Mouse (Mus musculus) left cerebral cortex, adult 8-10 months (tissue): Measurements from ENCODE around the gene Stard5. TPM values are rescaled to one million over a fixed set of nuclear protein-coding genes. Genes with fewer than 3 reads are reported as not detected.

Source experiments
- DNase-seq, 2 experiments: peaks; one replicate each; pipeline ENCODE4 v3.0.0; 2022; ENCODE audit warnings: low spot score in 2 of 2
- total RNA-seq, 4 experiments: library from RNA; stranded (reverse); gene quantifications; 2 replicates each; pipeline ENCODE4 v1.2.4; 2022

Gene Stard5
- total RNA-seq, 4 experiments from 2014 or later = 9.2 to 12.9 (median 10.7) TPM

DNA sequence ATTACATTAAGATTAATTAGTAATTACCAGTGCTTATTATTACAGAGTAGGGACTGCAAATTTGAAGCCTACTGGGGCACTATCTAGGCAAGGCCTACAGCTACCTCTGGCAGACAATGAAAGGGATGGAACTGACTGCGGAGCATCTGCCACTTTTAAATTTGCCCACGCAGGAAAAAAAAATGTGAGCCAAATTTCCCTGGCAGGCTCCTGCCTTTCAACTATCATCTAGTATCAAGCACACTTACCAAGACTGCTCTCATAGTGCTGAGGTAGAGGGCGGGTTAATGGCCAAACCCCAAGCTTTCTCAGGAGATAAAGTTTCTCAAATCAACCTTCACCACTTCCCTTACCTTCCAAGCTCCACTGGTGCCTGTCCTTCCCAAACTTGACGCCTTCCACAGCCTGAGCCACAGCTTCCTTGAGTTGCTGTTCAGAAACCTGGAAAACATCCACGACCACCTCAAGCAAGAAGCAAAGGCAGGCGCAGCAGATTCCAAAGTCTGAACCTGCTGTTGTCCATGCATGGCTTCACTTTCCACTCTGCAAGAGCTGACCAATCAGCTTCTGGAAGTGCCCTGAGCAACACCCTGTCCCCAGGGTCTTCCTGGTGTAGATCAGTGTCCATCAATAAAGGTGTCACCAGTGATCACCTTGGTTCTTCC is 31.1 kb downstream of the Stard5 start:
- DNase-seq = no peak

DNA sequence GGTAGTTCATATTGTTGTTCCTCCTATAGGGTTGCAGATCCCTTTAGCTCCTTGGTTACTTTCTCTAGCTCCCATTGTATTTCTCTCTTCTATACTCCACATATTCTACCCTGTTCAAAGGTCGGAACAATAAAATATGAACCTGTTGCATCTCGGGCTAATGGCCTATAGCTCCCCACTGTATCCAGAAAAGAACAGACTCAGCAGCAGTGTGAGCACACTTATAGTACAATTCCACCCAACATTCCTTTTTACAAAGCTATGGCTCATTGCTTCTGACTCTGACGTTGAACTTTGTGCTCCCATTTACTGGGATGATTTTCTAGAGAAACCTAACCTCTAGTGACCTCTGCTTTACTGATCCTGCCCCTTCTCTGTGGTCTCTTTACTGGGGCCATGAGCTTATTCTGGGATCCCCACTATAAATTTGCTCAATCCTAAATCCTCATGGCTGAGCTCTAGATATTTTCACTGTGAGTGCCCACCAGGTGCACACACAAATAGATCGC is 34.4 kb downstream of the Stard5 start:
- no peak for DNase-seq

DNA sequence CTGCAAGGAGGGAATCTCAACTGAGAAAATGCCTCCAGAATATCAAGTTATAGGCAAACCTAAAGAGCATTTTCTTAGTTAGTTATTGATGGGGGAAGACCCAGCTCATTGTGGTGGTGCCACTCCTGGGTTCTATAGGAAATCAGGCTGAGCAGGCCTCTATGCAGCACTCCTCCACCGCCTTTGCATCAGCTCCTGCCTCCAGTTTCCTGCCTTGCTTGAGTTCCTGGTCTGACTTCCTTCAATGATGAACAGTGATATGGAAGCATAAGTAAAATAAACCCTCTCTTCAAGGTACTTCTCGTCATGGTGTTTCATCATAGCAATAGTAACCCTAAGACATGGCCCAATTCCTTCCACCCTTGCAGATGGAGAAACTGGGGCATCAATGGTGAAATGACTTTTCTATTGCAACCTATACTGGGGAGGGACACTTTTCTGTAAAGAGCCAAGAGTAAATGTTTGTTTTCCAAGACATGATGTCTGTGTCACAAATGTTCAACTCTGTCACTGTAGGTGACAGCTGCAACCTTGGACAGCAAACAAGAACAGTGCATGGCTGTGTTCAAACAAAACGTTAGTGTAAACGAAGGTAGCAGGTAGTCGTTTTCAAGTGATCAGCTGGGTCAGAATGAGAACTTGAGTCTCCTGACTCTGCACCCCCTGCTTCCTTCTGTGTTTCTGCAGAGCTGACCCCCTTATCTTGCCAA is 36.3 kb downstream of the Stard5 start:
- DNase-seq = no peak

DNA sequence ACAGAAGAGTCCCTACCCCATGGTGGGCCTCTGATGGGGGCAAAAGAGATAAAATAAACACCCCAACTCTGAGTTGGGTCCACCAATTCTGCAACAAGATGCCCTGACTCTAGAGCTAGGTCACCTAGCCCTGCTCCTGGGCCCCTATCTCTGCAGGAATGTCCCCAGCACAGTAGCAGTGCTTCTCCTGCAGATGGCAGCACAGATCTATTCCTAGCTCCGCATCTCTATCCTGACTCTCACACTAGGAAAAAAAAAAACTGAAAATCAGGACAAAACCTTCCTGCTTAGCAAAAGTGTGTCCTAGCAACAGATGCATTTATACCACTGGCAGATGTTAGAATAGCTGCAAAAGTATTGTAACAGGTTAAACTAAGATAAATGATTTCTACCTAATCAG is 37.0 kb downstream of the Stard5 start:
- no peak for DNase-seq

DNA sequence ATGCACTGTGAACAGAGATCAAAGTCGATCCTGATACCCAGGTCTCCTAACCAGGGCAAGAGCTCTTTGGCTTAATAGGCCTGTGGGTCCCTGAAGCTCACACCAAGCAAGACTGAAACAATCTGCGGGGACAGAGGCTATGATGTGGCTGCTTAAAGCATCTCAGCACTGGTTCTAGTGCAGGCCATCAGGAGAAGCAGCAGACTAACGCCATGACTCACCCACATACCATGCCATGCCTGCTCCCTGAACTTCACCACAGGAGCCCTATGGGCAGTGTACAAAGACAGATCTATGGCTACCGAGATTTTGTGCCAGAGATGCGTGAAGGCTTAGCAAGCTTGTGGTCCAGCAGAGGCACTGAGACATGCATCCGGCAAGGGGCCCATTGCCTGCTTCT is 39.8 kb downstream of the Stard5 start:
- no peak for DNase-seq

DNA sequence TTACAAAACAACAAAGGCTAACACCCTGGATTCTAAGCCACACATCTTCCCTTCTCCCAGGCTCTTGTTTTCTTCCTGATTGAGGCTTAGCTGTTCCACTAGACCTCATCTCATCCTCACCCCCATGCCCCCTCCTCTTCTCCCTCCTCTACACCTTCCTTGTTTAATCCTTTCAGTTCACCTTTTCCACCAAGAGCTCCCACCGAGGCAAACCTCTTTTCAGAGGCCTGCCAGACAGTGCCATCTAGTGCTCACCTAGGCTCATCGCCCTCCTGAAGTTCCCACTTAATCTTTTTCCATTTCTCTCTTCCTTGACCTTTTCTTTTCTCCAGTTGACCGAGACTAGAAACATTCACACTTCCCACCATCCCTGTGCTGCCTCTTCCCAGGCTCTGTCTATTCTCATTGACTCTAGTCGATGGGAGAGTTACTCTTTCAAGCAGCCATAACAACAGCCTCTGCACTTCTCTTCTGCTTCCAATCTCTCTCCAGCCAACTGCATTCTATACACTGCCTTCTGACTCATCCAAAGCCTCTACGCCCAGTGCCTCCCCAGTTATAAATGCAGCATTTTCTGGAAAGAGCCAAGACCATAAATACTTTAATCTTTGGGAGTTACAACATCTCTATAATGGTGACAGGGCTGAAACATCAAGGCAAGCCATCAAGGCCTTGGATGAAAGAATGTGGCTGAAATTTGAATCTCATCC is 43.9 kb downstream of the Stard5 start:
- DNase-seq = no peak

DNA sequence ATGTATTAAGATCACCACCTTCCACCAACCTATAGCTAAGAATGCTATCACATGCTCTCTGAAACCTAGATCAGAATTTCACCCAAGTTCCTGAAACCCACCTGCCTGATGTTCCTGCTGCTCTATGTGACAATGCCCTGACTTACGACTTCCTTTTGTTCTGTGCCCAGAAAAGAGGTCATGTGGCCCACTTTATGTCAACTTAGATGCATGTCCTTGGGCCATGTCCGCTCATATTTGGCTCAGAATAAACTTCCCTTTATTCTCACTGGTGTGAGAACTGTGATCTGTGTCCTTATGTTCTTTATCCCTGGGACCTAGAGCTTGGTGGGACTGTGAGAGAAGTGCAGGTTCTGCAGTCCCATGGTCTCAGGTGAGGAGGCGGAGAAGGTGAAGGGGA is 45.5 kb downstream of the Stard5 start:
- DNase-seq = no peak

DNA sequence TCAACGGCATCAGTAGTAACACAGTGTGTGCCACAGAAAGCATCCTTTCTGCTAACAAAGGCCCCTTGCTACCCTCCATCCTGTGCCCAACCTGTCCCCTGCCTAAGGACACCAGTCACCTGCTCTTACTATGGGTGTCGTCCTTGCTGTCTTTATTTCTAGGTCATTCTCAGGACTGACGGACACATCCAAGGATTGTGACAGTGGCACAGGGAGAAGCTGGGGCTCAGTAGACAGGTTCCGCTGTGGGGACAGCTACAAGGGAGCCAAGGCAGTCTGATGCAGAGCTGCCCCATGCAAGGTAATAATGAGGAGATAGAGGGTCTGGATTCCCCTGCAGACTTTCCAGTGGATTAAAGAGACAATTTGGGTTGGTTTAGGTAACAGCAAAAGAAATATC is 46.7 kb downstream of the Stard5 start:
- no peak for DNase-seq

DNA sequence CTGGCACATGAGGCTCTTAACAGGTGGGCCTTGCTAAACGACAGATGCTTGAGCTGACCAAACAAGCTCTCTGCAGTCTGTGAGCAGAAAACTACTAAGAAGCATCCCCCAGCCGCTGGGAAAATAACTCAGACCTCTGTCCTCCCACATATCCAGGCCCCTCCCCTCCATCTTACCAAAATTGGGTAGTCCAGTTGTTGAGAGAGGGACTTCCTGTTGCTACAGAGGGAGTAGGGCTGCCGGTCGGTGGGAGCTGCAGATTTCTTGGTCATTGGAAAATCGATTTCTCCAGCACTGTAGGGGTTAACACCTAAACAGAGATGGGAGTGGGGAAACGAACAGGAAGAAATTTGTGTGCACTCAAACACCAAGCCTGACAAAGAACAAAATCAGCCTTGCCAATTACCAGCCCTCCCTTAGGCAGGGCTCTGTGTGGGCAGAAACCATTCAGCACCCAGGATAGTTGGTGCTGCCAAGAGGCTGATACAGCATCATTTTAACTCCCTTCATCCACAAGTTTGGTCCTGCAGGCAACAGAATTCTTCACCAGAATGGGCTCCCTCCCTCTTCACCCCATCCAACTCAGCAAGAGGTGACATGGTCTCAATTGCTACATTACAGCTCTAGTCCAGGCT is 51.0 kb downstream of the Stard5 start:
- DNase-seq = no peak

DNA sequence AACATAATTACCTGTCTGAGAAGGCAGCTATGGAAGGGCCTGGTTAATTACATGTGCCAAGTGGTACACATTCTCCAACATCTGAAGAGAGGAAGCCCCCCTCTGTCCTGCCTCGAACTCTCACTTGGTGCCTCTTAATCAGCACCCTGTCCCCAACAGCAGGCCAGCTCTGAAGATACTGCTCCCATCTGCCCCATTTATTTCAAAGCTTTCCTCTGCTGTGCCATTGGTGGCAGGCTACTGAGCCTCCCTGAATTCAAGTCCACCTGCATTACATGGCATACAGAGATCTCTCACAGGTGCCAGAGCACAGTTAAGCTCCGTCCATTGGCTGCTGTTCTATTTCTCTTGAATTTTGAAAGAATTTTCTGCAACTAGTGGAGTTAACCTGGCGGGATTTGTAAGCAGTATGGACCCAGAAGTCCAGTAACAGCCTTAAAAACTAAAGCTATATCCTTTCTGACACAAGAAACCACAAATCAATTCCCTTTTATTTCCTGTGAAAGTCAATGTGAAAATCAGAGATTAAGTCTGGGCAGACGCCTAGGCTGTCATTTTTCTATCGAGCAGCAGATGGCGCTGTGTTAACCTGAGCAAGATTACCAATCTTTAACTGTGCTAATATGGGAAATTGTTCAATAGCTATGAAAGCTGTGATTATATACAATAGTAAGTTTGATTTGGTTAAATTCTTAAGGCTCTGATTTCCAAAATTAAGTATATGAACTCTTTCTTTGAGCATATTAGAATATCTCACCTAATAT is 63.9 kb downstream of the Stard5 start:
- no peak for DNase-seq

DNA sequence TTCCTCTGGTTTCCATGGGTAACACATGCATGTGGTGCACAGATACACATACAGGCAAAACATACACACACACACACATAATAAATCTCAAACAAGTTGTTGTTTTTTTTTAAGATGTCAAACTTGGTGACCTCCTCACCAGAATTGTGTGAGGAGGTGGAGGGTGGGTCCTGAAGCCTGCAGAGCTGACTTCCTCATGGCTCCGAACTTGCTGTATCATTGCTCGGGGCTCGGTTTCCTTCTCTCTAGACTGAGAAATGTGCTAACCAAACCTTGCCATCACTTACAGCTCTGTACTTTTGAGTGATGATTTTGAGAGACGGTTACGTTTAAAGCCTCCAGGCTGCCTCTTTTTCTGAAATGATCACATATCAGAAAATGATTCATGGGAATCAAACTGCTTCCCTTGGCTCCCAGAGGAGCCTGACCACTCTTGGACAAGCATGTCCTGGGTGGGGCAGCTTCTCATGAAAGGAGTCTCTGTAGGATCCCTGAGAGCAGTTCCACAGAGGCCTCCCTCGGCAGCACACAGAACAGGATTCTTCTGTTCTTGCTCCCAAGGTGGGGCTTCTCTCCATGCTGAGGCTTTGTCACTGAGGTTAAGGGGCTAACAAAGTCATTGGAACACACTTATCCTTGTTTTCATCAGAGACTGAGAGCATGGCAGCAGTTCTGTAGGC is 67.4 kb downstream of the Stard5 start:
- DNase-seq = no peak

Other genes with a start within 250 kb of the Stard5 start
- under 1 TPM; 0.17 to 0.67 (median 0.28) TPM for gene Tmc3, start 47.0 kb upstream of the Stard5 start, total RNA-seq
- gene Il16, start 113.8 kb downstream of the Stard5 start, total RNA-seq = 1 to 10 TPM; 2.3 to 4.0 (median 2.8) TPM
- 1 to 10 TPM in 3 of 4 experiments, under 1 TPM in 1; 0.66 to 1.9 (median 1.4) TPM for gene Cfap161, start 162.9 kb downstream of the Stard5 start, total RNA-seq